Mouse (Mus musculus) ES-CJ7 (cell line): ENCODE results near the gene Amy2a5.
"Not testable (repeated sequence)": the region's sequence is repeated elsewhere in the genome, so short reads cannot be mapped to it uniquely, and the experiment has no call there.

Experiments
- DNase-seq: peaks from one replicate; pipeline ENCODE4 v3.0.0; 2011; ENCODE audit warnings: low read depth, low spot score

The Amy2a5 gene

GRCm38 (mm10) chr3:113258737-113259136, at the start of gene Amy2a5:
Gene Amy2a5 (minus strand): TSS chr3:113258837.
- DNase-seq, result not testable (repeated sequence)

GRCm38 (mm10) chr3:113291349-113291748, 32.7 kb upstream of the Amy2a5 start, which contains the start of gene Amy2a4:
Gene Amy2a4 (minus strand): TSS chr3:113291449.
- DNase-seq, result not testable (repeated sequence)

GRCm38 (mm10) chr3:113280285-113280684, 21.6 kb upstream of the Amy2a5 start:
- not testable (repeated sequence) for DNase-seq

- DNase-seq, result not testable (repeated sequence)
These were observed 20.9 kb upstream of the Amy2a5 start for GRCm38 (mm10) chr3:113279586-113279985.

GRCm38 (mm10) chr3:113227115-113227514, 31.5 kb downstream of the Amy2a5 start:
- DNase-seq, result no peak
